In the genomic region with DNA sequence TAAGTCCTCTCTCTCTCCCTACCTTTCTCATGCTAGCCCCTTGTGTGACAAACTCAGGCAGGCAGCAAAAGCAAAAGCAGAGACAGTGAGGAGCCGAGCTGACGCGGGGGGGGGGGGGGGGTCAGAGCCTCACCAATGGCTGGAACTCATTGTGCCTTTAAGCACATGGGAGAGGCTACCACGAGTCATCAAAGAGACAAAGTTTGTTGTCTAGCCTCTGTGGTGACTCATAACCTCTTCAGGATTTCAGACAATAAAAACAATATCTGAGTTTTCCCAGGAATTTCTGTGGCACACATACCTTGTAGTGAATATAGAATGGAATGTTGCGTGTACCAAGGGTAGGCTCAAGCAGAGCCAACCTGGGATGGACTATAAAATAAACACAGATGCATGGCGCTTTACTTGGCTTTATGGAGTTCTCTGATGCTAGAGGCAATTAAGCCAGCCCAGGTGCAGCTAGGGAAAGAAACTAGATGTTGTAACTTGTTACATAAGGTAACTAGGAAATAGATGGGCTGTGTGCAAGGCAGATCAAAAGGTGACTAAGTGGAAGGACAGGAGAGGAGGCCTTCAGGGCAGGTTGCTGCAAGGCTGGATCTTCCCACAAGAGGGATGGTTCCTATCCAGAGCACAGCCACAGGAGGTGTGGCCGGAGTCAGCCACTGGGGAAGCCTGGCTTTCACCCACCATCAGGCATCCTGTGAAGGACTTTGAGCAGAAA, we compare ENCODE assay signal across 16 mouse cellular contexts. TPM values are rescaled to one million over a fixed set of nuclear protein-coding genes. Genes with fewer than 3 reads are reported as not detected.
DNase-seq lines count a peak whose midpoint lies in the region; ATAC-seq and TF ChIP-seq lines count a peak whose summit lies in the region.
"Had no signal": no experiment of that assay in that cellular context is flagged by ENCODE, and none has a peak within 500 bp of the region (broad histone marks: within the 10 kb centered on the region; RNA-seq: fewer than 3 reads in every experiment).

No protein-coding gene starts in this region.

- peaks cover 3% of the 10 kb centered on the region for H3K79me3 ChIP-seq in C2C12 (ENCODE audit: low read depth)

- H3K4me2 ChIP-seq in embryonic facial prominence, embryonic 11.5 days (ENCODE audit: low read depth, low read length) = no peak overlapping the region
- peak overlapping the region; percentile 4; the same call in 1 of the 2 replicates for H3K4me2 ChIP-seq in liver, embryonic 14.5 days (ENCODE audit: low read depth)
- H3K4me2 ChIP-seq: hindbrain, embryonic 15.5 days; neural tube, embryonic 15.5 days had no signal

- no peak for DNase-seq in embryonic facial prominence, embryonic 11.5 days (ENCODE audit: low spot score)
- no peak for DNase-seq in limb, embryonic 10.5 days (ENCODE audit: low spot score)
- no peak for DNase-seq in liver, embryonic 14.5 days (ENCODE audit: low read depth in 3 of 3, low spot score in 3 of 3)
- DNase-seq in testis, postnatal 10 days (ENCODE audit: low spot score) = no peak
- no peak for DNase-seq in embryo, embryonic 9.5 days (ENCODE audit: extremely low spot score)
- DNase-seq in heart, adult 11 months = no peak
- DNase-seq in urinary bladder, adult 2 months (ENCODE audit: low spot score) = no peak
- DNase-seq: adrenal gland, adult 2 months; cerebellum, adult 8-10 months; heart, adult 18-20 months; kidney, adult 8-10 months had no signal

- peaks cover 30% of the 10 kb centered on the region for H3K36me3 ChIP-seq in C2C12 (ENCODE audit: control insufficient read depth, insufficient read depth)
- H3K36me3 ChIP-seq in embryonic facial prominence, embryonic 11.5 days (replicated peaks; ENCODE audit: control insufficient read depth, insufficient read depth, low read depth, low read length) = peaks cover 3% of the 10 kb centered on the region
- peaks cover 60% of the 10 kb centered on the region for H3K36me3 ChIP-seq in limb, embryonic 10.5 days
- H3K36me3 ChIP-seq in liver, embryonic 14.5 days (replicated peaks; ENCODE audit: control insufficient read depth, insufficient read depth, low read depth) = peaks cover 30% of the 10 kb centered on the region

- TF ChIP-seq CTCF in C2C12 (IDR thresholded peaks at IDR 0.05; ENCODE audit: control insufficient read depth, insufficient read depth, insufficient read length) = no peak
- TF ChIP-seq CTCF in liver, embryonic 14.5 days (IDR thresholded peaks at IDR 0.05; ENCODE audit: low read depth) = peak; percentile 51

- peak overlapping the region; percentile 30 for H3ac ChIP-seq in C2C12 (ENCODE audit: control insufficient read depth, insufficient read length, low read depth)

- H3K4me1 ChIP-seq in embryonic facial prominence, embryonic 11.5 days (ENCODE audit: control insufficient read depth, insufficient read depth, low read length) = no peaks in the 10 kb centered on the region
- peaks cover 39% of the 10 kb centered on the region for H3K4me1 ChIP-seq in limb, embryonic 10.5 days
- peaks cover 57 to 66% of the 10 kb centered on the region in 2 experiments for H3K4me1 ChIP-seq in liver, embryonic 14.5 days (replicated peaks; ENCODE audit: control insufficient read depth in 2 of 2, insufficient read depth in 2 of 2, low read length in 1 of 2)
- H3K4me1 ChIP-seq: neural tube, embryonic 15.5 days had no signal

- H3K4me3 ChIP-seq in C2C12 (ENCODE audit: insufficient read depth, poor library complexity, severe bottlenecking) = no peak overlapping the region
- H3K4me3 ChIP-seq in embryonic facial prominence, embryonic 11.5 days (ENCODE audit: low read depth, low read length) = no peak overlapping the region
- no peak overlapping the region for H3K4me3 ChIP-seq in limb, embryonic 10.5 days
- no peak overlapping the region for H3K4me3 ChIP-seq in liver, embryonic 14.5 days (ENCODE audit: insufficient read depth in 1 of 2, low read depth in 2 of 2, low read length in 2 of 2)
- H3K4me3 ChIP-seq: hindbrain, embryonic 15.5 days; megakaryocyte, embryonic 14.5 days; neural tube, embryonic 15.5 days had no signal

- 55% methylated on average over 6 of the region's 7 CpGs for WGBS in embryonic facial prominence, embryonic 11.5 days
- 59% methylated on average over 7 of the region's 7 CpGs for WGBS in limb, embryonic 10.5 days
- 77% methylated on average over 7 of the region's 7 CpGs for WGBS in liver, embryonic 14.5 days (ENCODE audit: insufficient replicate concordance)

- H3K27me3 ChIP-seq in C2C12 (ENCODE audit: control insufficient read depth, insufficient read depth, insufficient read length) = no peaks in the 10 kb centered on the region
- H3K27me3 ChIP-seq in embryonic facial prominence, embryonic 11.5 days (ENCODE audit: control insufficient read depth, insufficient read depth, low read length) = no peaks in the 10 kb centered on the region
- no peaks in the 10 kb centered on the region for H3K27me3 ChIP-seq in limb, embryonic 10.5 days (ENCODE audit: low read depth, poor library complexity, severe bottlenecking)
- no peaks in the 10 kb centered on the region for H3K27me3 ChIP-seq in liver, embryonic 14.5 days (ENCODE audit: control insufficient read depth, insufficient read depth, low read length)
- H3K27me3 ChIP-seq: CH12.LX; hindbrain, embryonic 15.5 days; megakaryocyte, embryonic 14.5 days; neural tube, embryonic 15.5 days had no signal

- peaks cover 18% of the 10 kb centered on the region for H3K79me2 ChIP-seq in C2C12 (ENCODE audit: control insufficient read depth, insufficient read depth)

- no peaks in the 10 kb centered on the region for H3K9me3 ChIP-seq in embryonic facial prominence, embryonic 11.5 days (replicated peaks; ENCODE audit: control insufficient read depth, low read length)
- no peaks in the 10 kb centered on the region for H3K9me3 ChIP-seq in limb, embryonic 10.5 days (replicated peaks)
- no peaks in the 10 kb centered on the region for H3K9me3 ChIP-seq in liver, embryonic 14.5 days (ENCODE audit: control insufficient read depth, low read length)
- H3K9me3 ChIP-seq: hindbrain, embryonic 15.5 days; megakaryocyte, embryonic 14.5 days; neural tube, embryonic 15.5 days had no signal

- no peak; the same call in 1 of the 2 replicates for ATAC-seq in embryonic facial prominence, embryonic 11.5 days (replicated peaks; ENCODE audit: insufficient number of reproducible peaks, low FRiP score, low TSS enrichment, low read depth)
- ATAC-seq in liver, embryonic 14.5 days (ENCODE audit: insufficient read depth) = no peak

- 0 out of 2 replicates have a peak overlapping the region, but pooled peaks have one; percentile 44 for H3K27ac ChIP-seq in embryonic facial prominence, embryonic 11.5 days (replicated peaks; ENCODE audit: low read depth, low read length)
- peak overlapping the region; percentile 73 for H3K27ac ChIP-seq in limb, embryonic 10.5 days
- H3K27ac ChIP-seq in liver, embryonic 14.5 days = peak overlapping the region; percentile 13
- H3K27ac ChIP-seq: hindbrain, embryonic 15.5 days; neural tube, embryonic 15.5 days had no signal

- no peak overlapping the region for H3K9ac ChIP-seq in embryonic facial prominence, embryonic 11.5 days (replicated peaks; ENCODE audit: low read length)
- no peak overlapping the region for H3K9ac ChIP-seq in liver, embryonic 14.5 days (replicated peaks)
- H3K9ac ChIP-seq: hindbrain, embryonic 15.5 days; neural tube, embryonic 15.5 days had no signal

- no peak for TF ChIP-seq EP300 in liver, embryonic 14.5 days (IDR thresholded peaks at IDR 0.05; ENCODE audit: low read depth)

TF ChIP-seq in C2C12, 6 proteins besides CTCF, POLR2A, EP300 and RAD21:
- TF ChIP-seq USF1 (IDR thresholded peaks at IDR 0.05; ENCODE audit: low read depth) (no peak), CEBPB (IDR thresholded peaks at IDR 0.05; ENCODE audit: low read depth) (no peak), MYOD1 (IDR thresholded peaks at IDR 0.05; ENCODE audit: control insufficient read depth, insufficient read length, low read depth) (no peak), MAX (IDR thresholded peaks at IDR 0.05) (peak; percentile 64), MYOG (IDR thresholded peaks at IDR 0.05; ENCODE audit: control insufficient read depth, extremely low read depth, insufficient read length) (no peak), FOSL1 (IDR thresholded peaks at IDR 0.05; ENCODE audit: insufficient read depth, low read length, poor library complexity, severe bottlenecking) (peak; percentile 14)

RNA-seq across cellular contexts. Expression of gene Mylip, which starts 12.9 kb away (rescaled TPM):
- 4.8 TPM for polyA plus RNA-seq in C2C12 (2012; fragmentation: generic; extraction: Trizol)
- 8.2 and 8.7 TPM in 2 replicates for polyA plus RNA-seq in embryonic facial prominence, embryonic 11.5 days (2014; fragmentation: Nextera tagmentation; extraction: Ambion mirVana)
- polyA plus RNA-seq in limb, embryonic 10.5 days (2016; fragmentation: Nextera tagmentation; extraction: Ambion mirVana) = 10.0 and 17.1 TPM in 2 replicates
- 6.6 and 8.2 TPM in 2 replicates for polyA plus RNA-seq in liver, embryonic 14.5 days (2012; rRNA removed)
- 3.2 and 3.3 TPM in 2 replicates for polyA plus RNA-seq in liver, embryonic 14.5 days (2014; fragmentation: Nextera tagmentation; extraction: Ambion mirVana)
- polyA plus RNA-seq in urinary bladder, adult 2 months (2012; rRNA removed) = 52.5 and 60.9 TPM in 2 replicates

Comparison
In these comparisons a context has a peak if more than half of its experiments do, and no peak if none do; other contexts are left out.
1. H3K27ac ChIP-seq: peak in every context shown above with its lines; median percentile 73 in limb, embryonic 10.5 days; 44 in embryonic facial prominence, embryonic 11.5 days; 13 in liver, embryonic 14.5 days.